Mouse (Mus musculus): ENCODE data around the gene Ppfibp1.

The Ppfibp1 gene

DNA sequence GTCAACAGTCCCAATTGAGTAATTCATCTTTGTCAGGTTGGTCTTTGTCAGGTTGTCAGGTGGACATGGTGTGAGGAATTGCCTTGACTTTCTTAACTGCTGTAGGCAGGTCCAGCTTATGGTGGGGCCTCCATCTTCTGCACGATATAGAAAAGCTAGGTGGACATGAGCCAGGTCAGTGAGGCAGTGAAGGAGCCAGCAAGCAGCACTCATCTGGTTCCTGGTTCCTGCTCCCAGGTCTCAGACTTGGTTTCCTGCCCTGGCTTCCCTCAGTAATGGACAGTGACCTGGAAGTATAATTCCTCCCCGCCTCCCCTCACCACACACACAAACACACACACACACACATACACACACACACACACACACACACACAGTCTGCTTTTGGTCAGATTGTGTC, 107.1 kb downstream of the Ppfibp1 start:
- no peak for DNase-seq (ENCODE audit: low spot score in 2 of 2)

DNA sequence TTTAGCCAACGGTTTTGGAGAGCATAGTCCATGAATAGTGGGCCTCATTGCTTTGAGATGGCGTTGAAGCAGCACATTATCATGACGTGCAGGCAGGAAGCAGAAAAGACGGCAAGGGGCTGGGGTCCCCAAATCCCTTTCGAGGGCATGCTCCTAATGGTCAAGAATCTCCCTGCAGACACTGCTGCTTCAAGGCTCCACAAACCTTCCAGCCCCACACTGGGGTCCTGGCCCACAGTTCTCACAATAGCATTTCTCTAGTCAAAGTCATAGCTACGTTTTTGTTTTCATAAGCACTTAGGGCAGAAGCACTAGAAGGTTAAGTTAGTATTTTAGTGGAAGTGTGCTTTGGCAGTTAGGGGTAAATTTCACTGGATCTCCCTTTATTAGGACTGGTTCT, 107.6 kb downstream of the Ppfibp1 start:
- DNase-seq (ENCODE audit: low spot score in 2 of 2): no peak

DNA sequence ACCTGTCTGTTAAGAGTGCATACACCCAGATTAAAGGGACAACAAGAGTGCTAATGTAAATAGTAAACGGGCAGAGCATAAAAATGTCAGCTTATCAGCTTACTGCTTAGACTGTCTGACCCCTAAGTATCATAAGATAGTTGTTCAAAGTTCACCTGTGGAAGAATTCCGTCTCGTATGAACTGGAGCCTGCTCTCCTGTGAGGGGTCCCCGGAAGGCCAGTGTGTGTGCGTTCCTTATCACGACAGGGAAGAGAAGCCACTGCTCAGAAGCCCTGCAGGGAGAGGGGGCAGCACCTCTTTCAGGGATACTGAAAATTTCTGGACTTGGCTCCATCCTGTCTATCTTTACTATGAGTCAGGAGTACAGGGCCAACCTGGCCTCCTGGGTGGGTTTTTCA, 108.7 kb downstream of the Ppfibp1 start:
- DNase-seq (ENCODE audit: low spot score in 2 of 2): no peak

DNA sequence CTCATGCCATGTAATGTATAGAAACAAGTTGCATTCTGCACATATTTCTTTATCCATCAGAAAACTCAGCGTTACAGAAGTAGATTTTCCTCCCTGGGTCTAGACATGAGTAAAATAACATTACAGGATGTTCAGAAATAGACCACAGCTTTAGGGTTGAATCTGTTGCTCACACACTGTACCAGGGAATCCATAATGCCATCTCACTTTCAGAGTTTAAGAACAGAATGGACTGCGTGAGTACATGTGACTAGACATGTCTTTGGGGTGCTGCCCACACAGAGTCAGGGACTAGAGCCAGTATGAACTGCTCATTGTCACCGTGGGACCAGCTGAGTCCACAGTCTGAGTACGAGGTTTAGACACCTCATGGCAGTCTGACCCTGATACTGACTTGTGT, 110.4 kb downstream of the Ppfibp1 start:
- DNase-seq (ENCODE audit: low spot score in 2 of 2): no peak

DNA sequence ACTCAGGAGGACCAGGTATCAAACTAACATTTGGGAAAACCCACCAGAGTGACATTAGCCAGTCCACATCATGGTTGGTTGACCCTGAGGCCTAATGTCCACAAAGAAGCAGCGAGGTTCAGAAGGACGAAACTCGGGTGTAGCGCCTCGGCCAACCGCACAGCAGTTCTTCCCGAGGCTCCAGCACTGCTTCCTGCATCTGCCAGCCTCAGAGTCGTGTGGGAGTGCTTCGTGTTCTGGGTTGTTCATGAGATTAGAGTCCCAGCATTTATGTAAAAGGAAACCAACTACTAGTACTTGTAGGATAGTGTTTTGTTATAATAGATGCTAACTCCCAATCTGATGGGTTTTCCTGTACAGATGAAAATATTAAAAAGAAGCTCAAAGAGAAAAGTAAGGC, 111.0 kb downstream of the Ppfibp1 start:
- peak in 1 of 2 experiments; percentile 52 for DNase-seq (ENCODE audit: low spot score in 2 of 2)

DNA sequence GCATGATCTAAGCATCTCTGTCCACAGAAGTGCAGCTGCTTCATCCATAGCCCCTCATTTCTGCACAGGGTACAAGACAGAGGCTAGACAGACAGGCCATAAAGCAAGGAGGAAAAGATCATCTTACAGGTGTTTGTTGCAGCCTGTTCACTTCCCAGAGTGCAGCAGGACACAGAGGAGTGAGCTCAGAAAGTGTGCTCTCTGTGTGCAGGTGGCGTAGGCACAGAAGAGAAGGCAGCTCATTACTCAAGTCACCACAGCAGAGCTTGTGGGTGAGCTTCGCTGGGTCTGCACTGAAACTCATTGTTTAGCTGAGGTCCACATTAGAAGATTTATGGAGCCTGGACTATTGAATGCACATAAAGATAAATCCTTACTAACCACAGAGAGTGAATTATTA, 111.5 kb downstream of the Ppfibp1 start:
- no peak for DNase-seq (ENCODE audit: low spot score in 2 of 2)

DNA sequence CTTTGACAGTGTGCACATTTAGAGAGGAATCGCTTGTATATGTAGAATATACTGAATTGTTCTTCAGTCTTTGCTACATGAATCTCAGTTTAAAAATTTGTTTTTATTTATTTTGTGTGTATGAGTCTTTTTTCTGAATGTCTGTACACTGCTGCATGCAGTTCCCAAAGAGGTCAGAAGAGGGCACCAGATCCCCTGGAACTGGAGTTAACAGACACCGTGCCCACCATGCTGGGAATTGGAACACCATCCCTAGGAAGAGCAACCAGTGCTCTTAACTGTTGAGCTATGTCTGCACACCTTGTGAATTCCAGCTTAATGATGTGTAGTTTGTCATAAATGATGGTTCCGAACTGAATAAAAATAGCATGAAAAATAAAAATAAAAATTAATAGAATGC, 119.9 kb downstream of the Ppfibp1 start:
- peak in 1 of 2 experiments; percentile 49 for DNase-seq (ENCODE audit: low spot score in 2 of 2)

DNA sequence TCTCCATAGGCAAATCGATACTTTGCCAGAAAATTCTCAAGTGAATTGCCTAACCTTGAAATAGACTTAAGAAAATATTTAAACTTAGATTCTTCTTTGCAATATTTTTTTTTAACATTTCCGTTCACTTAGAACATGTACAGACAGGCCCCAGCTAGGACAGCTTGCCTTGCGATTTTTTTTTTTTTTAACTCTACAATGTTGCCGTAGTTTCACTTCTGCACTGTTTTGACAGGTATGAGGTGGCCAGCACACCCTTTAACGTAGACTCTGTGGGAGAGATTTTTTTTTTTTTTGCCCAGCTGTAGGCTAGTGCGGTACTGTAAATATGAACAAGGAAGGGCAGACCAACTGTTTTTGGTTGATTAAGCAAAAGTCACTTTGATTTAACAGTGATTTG, 122.1 kb downstream of the Ppfibp1 start:
- no peak for DNase-seq (ENCODE audit: low spot score in 2 of 2)

DNA sequence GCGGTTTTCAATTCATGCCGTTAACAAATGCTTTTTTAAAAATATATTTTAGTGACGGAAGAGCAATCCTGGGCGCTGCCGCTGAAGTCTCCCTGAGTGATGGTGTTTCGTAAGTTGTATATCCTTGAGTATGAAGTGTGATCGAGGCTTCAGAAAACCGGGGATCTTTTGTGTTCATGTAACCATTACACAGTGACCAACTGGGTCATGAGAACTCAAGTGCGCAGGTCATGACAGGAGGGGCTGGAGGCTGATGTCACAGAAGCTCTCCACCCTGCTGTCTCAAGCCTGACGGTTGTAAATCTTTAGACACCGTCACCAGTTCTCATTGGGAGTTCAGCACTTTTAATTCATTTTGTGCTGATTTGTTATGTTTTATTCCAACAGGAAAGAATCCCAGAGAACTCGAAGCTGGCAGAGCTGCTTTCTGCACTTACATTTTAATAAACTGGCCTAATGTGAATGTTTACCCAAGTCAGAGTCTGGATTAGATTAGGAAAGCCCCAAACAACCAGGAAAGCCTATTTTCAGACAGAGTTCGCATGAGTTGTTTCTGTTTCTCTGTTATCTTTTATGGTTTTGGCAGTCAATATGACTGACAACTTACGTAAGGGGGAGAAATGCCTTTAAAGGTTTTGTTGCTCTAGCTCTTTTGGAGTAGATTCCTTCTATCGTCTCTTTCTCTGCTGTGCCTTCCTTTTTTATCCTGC, 122.7 kb downstream of the Ppfibp1 start:
- DNase-seq (ENCODE audit: low spot score in 2 of 2): no peak

DNA sequence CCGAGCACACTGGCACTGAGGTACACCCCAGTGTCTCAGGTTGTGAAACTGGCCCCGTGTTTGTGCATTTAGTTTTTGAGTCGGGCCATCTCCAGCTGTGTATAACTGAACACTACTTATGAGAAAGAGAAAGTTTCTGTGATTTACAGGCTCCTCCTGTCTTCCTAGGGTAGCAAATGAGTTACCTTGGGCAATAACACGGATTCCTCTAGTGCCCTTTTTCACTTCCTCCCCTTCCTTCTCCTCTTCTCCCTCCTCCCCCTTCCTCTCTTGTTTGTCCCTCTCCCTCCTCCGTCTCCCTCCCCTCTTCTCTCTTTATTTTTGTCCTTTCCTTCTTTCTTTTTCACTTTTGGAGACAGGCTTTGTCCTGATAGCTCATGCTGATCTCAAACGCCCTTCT, 123.3 kb downstream of the Ppfibp1 start:
- no peak for DNase-seq (ENCODE audit: low spot score in 2 of 2)

DNA sequence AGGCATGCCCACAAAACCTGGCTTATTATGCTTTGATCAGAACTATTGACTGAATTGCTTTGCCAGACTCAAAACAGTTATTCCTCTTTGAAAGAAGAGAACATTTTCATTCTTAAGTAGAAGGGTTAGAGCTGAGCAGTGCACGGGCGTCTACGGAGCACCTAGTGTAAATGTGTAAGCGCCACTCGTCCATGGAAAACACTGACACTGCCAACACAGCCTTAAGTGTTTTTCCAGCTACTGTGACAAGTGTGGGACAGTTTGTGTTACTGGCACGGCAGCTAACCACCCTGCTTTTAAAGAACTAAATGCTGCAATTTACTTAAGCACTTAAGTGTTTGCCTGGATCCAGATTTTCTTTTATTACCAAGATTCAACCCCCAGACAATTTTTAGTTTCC, 123.7 kb downstream of the Ppfibp1 start:
- DNase-seq (ENCODE audit: low spot score in 2 of 2): no peak

DNA sequence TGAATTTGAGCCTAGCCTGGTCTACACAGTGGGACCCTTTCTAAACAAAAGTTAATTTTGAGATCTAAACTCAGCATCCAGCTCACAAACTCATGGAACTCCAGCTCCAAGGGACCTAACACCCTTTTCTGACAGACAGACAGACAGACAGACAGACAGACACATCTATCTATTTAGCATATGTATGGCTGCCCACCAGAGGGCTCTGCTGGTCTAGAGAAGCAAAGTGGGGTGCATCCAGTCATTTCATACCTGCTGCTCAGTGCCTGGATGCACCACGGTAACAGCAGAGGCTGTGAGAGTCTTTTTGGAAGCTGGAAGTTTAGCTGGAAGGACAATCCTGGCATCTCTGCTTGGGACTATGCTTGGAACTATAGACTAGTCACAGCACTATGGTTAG, 125.3 kb downstream of the Ppfibp1 start:
- no peak for DNase-seq (ENCODE audit: low spot score in 2 of 2)

DNA sequence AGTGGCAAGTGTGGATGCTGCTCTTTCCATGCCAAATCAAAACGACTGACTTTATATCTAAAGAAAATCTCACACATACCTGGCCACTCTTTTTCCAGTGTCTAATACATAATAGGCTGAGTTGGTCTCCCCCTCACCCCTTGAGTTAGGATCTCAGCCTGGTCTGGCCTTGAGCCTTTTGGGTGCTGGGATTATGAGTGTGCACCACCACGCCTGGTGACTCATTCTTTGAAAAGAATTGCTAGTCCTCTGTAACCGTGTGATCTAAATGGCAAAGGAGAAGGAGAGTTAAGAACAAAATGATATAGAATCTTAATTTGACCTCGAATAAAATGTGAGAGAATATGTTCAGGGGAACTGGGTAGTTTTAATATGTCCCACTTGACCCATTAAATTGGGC, 129.6 kb downstream of the Ppfibp1 start:
- no peak for DNase-seq (ENCODE audit: low spot score in 2 of 2)

DNA sequence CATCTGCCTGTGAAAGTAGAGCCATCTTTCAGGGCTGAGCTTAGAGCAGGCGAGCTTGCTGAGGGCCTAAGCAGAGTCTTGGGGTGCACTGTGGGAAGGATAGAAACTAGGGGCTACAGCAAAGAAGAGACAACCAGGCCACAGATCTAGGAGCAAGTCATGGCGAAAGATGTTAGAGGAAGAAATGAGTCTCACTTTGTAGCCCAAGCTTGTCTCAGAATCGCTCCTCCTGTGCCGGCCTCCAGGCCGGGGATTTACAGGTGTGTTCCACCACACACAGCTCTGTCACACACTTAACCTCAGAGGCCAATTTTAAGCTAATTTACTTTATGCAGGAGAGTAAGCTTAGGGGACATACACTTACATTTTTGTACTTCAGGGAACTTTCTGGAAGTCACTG, 130.1 kb downstream of the Ppfibp1 start:
- DNase-seq (ENCODE audit: low spot score in 2 of 2): no peak

DNA sequence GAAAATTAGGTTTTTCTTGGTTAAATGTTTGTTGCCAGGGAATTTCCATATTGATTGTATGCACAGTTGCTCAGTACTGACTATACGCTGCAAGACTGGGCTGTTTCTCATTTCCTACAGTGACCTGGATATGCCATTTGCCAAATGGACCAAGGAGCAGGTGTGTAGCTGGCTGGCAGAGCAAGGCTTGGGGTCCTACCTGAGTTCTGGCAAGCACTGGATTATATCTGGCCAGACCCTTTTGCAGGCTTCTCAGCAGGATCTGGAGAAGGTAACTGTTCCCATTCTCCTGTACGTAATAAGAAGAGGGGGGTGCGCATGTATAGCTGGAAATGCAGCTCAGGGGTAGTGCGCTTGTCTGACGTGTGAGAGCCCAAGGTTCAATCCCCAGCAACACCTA, 132.9 kb downstream of the Ppfibp1 start:
- no peak for DNase-seq (ENCODE audit: low spot score in 2 of 2)

DNA sequence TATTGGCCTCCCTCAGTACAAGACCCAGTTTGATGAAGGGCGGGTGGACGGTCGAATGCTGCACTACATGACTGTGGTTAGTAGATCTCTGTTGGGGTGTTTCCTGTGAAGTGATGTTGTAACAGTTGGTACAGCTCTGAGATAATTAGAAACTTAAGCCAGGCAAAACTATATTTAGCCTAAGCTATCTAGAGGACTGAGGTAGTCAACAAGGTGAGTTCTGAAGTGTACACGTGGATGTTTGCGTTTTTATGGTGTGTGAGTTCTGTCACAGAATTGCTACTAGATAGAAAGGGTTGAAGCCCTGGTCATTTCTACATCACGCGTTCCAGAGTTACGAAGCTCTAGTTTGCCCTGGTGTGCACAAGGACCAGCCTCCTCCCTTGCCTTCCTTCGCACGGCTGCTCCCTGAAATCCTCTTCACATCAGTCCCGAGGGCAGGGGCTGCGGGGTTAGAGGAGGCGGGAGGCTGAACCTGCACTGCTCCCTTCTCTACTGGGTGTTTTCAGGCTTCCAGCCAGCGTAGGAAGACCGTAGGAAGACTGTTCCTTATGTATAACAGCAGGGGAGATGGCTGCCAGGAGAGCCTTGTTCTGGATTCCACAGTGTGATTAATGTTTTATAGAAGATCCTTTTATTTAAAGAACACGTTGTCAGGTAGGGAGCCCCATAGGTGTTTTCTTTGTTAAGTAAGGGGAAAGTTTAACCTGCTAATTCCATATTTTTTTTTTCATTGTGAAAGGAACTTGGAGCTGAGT, 134.3 kb downstream of the Ppfibp1 start:
- peak in 1 of 2 experiments; percentile 8 for DNase-seq (ENCODE audit: low spot score in 2 of 2)

DNA sequence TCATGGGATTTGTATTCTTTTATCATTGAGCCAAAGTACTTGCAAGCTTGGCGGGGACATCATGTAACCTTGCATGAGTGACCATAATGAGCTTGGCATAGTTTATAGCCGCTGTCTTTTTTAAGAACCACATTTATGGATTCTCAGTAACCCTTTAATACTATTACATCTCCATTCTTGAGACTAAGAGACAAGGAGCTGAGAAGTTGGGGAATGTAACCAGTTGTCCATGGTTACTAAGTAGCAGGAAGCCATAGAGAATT, 134.8 kb downstream of the Ppfibp1 start:
- DNase-seq (ENCODE audit: low spot score in 2 of 2): no peak

DNA sequence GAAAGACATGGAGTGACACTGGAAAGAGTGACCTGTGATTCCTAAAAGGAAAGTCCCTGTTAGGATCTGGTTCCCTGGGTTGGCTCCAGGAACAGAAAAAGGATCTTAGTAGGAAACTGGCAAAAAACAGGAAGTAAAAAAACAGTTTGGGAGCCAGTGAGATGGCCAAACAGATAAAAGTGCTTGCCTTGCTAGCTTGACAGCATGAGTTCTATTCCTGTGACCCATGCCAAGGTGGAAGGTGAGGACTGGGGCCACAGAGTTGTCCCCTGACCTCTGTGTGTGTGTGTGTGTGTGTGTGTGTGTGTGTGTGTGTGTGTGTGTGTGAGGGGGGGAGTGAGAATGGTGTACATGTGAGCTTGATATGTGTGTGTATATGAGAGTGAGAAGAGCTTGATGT, 135.3 kb downstream of the Ppfibp1 start:
- no peak for DNase-seq (ENCODE audit: low spot score in 2 of 2)

DNA sequence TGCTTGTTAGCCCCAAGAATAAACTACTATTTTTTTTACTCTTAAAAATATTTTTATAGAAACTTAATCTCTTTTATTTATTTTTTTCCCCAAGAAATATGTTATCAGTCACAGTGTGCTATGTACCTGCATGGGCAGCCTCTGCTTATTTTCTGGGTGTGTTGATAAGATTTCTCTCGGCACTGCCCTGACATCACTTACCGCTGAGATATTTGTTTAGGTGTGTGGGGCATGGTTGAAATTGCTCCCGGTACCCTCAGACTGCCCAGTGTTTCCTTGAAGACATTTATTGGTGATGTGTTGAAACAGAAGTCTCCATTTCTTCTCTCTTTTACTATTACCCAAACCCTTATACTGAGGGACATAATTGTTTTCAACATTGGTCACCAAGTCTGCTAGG, 136.5 kb downstream of the Ppfibp1 start:
- DNase-seq (ENCODE audit: low spot score in 2 of 2): no peak

DNA sequence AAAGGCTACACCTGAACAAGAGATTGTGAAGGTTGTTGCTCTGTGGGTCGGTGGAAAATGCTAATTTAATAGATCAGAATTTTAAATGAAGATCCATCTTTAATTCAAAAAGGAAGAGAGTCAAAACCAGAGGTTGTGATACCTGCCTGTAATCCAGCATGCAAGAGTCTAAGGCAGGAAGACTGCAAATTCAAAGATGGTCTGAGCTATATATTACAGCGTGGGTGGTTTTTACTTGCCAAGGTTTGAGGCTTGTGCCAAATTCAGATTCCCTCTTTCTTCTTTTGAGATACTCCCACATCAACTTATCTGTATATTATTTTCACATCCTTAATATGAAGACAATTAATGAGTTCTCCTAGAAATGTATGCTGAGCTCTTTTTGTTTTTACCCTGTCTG, 140.1 kb downstream of the Ppfibp1 start:
- no peak for DNase-seq (ENCODE audit: low spot score in 2 of 2)

DNA sequence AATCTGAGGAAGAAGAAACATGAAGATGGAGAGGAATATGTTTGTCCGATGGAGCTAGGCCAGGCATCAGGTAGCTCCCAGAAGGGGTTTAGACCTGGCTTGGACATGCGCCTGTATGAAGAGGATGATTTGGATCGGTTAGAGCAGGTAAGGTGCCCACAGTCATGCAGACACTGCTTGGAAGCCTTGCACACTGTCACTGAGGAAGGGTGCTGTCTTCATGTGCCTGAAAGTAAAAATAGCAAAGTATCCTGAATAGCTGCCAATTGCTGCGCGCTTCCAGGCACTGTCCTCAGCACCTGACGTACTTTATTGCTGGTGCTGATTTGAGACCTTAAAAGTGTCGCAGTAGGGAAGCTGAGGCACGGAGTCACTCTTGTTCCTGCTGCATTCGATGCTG, 141.3 kb downstream of the Ppfibp1 start:
- no peak for DNase-seq (ENCODE audit: low spot score in 2 of 2)

DNA sequence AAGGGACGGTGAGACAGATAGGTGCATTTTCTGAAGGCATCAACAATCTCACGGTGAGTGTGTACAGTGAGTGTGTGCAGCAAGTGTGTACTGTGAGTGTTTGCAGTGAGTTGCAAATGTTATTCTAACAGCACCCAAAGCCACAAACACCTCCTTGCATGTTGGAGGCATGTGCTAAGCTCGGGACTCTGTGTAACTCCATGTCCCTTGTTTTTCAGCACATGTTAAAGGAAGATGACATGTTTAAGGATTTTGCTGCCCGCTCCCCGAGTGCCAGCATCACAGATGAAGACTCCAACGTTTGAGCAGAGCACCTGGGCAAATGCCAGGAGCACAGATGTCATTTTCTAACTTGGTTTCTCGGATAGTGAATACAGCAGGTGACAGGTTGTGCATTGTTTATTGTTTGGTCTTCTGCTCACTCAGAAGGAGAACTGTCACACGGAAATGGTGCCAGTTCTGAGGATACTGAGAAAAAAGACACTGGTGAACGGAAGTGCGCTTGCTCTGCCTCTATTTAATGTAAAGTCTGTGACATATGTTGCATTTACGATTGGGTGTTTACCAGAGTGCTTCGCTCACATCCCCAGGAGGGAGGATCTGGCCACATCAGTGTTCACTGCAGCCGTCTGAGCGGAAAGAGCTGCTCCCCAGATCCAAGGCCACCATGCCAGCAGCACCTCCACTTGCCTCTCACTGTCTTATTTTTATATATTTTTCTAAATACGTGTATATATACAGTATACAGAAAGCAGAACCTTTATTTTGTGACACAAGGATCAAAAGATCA, 142.0 kb downstream of the Ppfibp1 start:
- no peak for DNase-seq (ENCODE audit: low spot score in 2 of 2)

DNA sequence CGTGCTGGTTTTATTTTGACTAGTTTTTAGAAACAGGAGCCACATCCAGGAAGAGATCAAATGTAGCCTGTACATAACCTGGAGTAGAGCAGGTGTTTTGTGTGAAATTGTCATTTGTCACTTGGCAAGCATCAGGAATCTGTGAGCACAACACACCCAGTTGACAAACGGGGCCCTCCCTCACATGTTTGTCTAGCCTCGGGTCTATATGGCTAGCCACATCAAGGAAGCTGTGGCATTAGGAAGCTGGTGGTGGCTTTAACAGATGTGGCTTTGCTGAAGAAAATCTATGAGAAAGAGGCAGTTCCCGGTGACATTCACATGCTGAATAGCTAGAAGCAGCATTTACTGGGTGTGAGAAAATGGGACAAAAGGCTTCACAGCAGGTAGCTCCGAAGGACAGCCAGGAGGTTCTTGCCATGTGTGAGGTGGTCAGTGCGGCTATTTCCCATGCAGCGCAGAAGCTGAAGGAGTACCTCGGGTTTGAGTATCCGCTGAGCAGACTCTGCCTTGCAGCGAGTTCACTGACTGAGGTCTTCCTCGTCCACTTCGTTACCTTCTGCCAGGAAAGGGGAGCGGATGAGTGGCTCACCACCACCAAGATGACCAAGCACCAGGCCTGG, 144.1 kb downstream of the Ppfibp1 start, which contains the start of gene Rep15:
Rep15 (plus strand) TSS at position 282 of the 623 bp plus-strand sequence.
- DNase-seq (ENCODE audit: low spot score in 2 of 2): no peak
